Mouse (Mus musculus): ENCODE data around the gene Ttc33.

DNA sequence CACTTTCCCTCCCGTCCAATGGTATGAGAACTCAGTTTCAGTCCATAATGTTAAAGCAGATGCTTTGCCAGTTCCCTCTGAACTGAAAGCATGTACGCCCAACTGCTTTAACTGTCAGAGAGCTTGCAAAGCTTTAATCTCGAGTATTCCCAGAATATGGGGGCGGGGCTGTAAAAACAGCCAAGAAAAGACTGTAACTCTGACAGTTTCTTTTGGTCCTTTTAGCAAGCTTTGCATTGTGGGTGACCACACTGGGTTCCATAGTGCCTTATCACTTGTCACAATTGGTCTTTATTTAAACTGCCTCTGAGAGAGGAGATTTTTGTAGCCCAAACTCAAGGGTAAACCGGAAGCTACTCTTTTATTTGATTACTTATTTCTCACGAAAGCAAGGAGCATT lies 54.6 kb downstream of the Ttc33 start:
- TF ChIP-seq CTCF (IDR thresholded peaks at IDR 0.05; ENCODE audit: extremely low read depth, insufficient read depth, insufficient read length, insufficient replicate concordance) (no peak), POLR2A (IDR thresholded peaks at IDR 0.05; ENCODE audit: low read depth, low read length) (no peak)

Measured in spleen, adult 2 months (tissue).